Mouse (Mus musculus) kidney, adult 8-10 months (tissue): ENCODE results near the gene AU040320.

Source experiments
- DNase-seq, 2 experiments: peaks; one replicate each; pipeline ENCODE4 v3.0.0; 2022

AU040320 gene

DNA sequence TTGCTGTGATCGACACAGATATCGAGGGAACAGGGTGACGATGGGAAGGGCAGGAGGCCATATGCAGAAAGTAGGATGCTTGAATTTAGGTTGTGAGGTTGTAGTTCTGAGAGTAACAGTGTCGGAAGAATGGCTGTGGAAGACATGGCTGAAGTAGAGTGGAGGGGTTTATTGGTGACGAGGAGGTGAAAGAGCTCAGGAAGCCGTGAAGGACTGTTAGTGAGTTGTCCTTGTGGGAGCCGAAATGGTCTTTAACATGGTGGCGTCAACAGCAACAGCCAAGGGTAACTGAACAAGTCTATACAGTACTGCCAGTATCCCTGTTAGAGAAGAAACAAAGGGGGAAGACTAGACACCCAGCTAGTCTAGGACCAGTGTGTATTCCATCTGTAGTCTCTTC, 48.8 kb downstream of the AU040320 start:
- DNase-seq: no peak

DNA sequence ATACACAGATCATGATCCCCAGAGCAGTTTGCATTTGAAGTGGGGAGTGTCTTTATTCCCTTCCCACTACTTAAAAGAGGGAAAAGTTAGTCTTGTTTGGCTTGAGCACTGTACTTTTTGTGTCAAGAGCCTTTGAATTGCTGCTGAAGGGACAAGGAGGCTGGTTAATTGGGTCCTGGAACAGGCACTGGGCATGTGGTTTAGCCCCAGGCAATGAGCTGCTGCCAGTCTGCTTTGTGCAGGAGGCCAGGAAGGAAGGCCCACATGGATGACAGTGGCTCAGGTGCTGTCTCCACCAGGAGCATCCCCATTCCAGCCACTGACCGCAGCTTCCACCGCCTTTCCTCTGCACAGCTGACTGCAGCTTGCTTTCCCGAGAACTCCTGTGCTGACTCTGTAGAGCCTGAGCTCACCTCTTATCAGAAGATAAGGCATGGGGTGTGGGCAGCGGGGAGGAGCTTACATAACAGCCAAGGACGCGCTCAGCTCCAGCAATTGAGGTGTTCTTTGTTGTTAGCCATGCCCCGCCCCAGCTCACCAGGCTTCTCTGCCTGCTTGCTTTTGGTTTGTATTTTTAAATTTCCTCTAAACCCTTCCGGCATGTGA, 50.0 kb downstream of the AU040320 start:
- DNase-seq: peak in 1 of 2 experiments; percentile 17

DNA sequence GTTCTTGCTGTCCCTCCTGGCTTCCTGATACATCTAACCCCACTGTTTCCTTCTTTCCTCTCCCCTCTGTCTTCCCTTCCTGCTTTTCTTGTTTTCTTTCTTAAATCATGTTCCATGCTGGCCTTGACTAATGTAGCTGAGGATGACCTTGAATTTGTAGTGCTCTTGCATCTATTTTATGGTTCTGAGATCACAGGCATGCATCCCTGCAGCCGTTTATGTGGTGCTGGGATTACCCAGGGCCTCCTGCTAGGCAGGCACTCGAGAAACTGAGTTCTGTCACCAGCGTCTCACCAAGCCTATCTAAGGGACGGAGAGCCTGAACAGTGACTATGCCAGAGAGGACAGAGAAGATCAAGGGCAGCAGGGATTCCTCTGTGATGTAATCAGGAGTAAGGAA, 52.4 kb downstream of the AU040320 start:
- DNase-seq: no peak

DNA sequence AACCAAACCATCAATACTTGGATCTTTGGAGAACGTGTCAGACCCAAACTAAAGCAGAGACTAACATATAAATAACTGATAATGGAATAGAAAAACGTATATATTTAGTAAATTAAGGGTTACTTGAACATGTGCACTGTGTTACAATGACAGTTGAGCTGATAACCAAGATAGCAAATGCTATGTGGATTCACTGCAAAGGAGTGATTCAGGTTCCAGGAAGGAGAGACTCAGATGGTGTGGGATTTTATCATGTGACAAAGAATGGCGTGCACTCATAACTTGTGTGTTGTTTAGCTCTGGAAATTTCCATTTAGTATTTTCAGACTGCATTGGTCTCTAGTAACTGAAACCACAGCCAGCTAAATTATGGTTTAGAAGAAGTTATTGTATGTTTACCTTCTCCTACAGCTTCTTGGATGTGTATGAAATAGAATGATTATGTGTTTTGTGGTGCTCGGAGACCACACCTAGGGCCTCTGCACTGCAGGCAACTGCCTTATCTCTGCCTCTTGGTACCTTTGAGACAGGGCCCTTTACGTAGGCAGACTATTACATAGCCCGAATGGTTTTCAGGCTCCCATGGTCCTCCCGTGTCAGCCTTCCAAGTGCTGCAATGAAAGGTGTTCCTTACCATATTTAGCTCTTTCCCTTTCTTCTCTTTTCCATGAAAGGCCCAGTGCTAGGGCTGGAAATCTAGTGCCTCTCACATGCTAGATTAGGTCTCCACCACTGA, 53.5 kb downstream of the AU040320 start:
- DNase-seq: no peak

DNA sequence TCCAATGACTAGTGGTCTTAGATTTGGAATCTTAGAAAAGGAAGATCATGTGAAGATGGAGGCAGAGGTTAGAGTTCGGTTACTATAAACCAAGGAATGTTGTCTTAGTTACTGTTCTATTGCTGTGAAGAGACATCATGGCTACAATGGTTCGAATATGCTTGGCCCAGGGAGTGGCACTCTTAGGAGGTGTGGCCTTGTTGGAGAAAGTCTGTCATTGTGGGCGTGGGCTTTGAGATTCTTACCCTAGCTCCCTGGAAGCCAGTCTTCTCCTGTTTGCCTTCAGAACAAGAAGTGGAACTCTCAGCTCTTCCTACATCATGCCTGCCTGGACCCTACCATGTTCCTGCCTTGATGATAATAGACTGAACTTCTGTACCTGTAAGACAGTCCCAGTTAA, 57.2 kb downstream of the AU040320 start:
- DNase-seq: no peak

DNA sequence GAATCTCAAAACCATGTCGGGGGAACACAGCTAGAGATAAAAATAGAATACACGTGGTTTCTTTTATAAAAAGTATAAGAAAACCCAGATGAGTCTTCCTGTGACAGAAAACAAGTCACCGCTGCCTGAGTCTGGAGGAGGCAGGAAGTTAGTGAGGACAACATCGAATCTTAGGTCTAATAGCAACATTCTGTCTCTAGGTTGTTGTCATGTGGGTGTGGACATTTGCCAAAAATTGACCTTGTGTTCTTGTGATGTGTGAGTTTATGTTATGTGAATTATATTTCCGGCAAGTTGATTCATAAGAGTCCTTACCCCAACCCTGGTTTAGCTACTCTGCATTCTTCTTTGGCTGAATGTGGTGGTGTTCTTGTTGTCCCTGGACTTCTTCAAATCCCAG, 59.9 kb downstream of the AU040320 start:
- DNase-seq: no peak

DNA sequence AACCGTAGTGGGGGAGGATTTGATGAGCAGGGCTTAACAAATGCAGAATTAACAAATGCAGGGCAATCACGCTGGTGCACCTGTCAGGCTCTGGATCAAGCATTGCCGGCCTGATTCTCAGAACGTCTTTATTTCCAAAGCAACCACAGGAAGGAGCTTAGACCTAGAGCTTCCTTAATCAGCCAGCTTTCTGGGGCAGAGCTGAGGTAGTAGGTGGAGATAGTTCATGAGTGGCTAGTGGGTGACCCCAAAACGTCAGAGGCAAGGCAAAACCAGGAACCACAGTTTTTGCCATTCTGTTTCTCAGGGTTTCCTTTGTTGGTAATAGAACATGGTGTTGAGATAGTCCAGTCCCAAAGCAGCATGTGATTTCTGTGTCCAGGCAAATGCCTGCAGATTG, 61.5 kb downstream of the AU040320 start:
- DNase-seq: no peak

DNA sequence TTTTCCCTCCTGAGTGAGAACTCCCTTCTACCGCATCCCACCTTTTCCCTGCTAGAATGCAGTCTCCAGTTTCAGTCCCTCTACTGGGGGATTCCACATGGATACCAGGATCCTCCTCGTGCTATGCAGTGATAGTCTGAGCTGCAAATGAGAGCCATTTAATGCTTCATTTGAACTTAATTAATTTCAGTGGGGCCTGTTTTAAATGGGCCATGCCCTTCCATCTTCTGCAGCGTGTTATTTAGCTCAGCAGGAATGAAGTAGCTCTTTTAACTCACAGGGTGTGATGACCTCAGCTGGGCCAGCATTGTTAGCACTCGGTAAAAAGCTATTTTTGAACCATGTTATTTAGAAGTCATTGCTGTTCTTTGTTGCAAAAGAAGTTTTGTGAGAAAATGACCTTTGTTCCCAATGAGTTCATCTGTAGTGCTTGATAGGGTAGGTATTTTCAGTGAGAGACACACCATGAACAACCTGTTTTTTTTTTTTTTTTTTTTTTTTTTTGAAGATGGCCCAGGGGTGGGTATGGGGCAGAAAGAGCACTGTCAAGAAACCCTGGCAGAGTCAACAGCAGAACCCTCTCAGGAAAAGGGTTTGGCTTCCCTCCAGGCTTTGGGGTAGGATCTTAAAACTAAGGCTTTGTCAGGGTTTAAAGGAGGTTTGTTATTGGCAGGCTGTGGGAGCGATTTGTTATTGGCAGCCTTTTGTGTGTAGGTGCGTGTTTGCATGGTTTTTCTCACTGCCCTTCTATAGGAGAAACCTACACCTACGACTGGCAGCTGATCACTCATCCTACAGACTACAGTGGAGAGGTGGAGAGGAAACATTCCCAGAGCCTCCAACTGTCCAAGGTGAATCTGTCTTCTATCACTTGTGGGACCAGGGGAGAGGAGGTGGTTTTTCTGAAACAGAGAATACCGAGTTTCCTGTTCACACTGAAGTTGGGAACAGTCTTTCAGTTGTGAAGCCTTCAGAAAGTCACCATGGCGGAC, 69.8 kb downstream of the AU040320 start:
- no peak for DNase-seq

DNA sequence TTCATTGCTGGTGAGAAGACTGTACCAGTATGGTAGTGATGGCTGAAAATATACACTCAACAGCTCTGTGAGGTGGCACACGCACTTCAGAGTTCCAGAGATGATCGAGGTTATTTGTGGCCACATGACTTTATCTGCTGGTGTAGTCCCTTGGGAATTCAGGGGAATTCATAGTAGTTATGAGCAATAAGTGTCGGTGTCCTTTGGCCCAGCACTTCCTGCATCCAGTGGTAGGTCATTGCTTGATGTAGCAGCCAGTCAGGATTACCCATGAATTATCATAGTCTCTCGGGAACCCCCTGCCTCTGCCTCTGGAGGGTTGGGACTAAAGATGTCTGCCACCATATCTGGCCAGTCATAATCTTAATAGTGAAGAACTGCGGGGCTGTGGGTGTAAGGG, 70.6 kb downstream of the AU040320 start:
- no peak for DNase-seq

DNA sequence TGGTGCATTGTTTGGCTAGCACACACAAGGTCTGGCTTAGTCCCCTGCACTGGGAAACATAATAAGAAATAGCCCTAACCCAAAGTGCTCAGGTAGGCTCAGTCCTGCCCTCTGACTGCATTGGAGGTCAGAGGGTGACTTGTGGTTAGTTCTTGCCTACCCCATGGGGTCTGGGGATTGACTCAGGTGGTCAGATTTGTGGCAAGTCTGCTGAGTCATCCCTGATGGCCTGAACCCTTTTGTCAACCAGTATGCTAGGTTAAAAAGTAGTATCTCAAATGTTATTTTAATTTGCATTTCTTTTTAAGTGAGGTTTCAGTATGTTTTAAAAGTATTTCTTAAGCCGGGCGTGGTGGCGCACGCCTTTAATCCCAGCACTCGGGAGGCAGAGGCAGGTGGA, 77.8 kb downstream of the AU040320 start:
- no peak for DNase-seq

DNA sequence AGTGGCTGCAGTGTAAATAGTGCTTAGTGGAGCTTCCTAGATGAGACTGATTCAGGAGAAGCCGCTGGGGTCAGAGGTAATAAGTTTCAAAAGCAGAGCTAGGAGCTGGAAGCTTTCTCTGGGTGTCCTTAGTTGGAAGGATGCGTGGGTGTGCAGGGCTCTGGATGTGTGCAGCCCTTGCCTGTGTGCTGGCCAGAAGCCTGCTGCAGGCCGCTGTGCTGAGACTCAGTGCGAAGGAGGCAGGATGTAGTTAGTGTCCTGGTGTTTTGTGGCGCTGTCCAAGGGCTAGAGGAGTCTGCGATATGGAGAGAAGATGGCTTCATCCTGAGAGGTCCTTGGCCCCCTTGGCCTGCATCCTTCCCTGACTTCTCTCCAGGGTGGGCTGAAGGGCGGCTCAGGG, 85.5 kb downstream of the AU040320 start:
- no peak for DNase-seq

DNA sequence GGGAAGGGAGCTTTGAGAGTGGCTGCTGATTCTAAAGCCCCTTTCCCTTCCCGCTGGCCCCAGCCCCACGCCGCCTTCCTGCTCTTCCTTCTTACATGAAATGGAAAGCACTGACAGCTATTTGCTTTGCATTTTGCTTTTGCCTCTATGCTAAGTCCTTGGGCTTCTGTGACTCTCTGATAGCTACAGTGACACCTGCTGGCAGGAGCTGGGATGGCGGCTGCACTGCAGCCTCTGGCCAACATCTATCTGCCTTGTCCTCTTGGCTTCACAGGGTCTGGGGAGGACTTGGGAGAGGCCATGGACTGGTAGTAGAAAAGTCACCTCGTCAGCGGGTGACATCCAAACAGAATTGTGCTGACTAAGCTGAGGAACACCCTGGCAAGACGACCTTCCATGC, 86.5 kb downstream of the AU040320 start:
- peak; percentile 56 to 86 for DNase-seq

DNA sequence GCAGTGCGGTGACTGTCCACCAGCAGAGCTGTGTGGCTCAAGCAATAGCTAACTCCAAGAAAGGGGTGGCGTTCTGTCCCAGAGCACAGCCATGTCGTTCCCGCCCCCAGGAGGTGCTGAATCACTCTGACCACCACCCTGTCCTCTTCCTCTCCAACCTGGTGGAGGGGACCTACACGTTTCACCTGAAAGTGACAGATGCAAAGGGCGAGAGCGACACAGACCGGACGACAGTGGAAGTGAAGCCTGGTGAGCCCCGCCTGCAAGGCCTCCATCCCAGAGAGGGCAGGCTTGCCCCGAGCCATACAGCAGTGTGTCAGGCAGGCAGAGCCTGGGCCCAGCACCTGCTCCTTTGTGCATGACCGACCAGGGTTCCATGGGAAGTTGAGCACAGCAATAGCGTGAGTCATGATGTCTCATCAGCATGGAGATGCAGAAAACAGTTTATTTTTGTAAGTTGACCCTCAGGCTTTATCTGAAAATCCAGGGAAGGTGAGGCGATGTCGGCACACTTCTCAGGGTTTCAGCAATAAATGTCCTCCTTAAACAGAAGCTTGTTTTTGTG, 87.7 kb downstream of the AU040320 start:
- no peak for DNase-seq

DNA sequence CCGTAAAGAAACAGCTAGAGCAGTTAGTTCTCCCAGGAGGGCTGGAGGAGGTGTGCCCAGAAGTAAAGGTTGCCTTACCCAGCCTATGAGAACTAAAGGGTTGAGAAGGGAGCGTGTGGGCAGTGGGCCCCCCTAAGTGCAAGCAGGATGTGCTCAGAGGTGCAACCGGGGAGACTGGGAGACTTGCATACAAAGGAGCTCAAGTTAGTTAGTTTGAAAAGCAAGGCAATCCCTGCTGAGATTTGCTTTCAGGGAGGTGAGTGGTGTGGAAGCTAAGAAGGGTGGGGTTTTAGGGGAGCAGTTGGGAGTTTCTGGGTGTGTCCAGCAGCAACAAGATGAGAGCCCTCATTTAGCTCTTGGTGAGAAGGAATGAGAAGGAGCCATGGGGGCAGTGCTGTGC, 89.6 kb downstream of the AU040320 start:
- no peak for DNase-seq

DNA sequence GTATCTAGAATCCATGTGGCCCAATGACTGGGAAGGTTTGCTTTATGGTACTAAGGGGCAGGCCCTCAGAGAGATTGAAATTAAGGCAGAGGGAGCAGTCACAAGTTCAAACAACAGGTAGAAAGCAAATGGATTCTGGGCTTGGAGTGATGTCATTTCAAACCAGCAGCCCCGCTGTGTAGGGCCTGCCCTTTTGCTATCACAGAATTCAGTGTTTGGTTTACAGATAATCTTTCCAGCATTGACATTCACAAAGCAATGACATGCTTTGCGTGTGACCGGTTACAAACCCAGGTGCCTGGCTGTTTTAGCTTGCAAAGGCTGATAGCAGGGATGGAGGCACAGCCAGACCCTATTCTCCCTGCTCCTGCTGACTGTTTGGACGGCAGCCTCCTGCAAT, 92.3 kb downstream of the AU040320 start:
- no peak for DNase-seq

DNA sequence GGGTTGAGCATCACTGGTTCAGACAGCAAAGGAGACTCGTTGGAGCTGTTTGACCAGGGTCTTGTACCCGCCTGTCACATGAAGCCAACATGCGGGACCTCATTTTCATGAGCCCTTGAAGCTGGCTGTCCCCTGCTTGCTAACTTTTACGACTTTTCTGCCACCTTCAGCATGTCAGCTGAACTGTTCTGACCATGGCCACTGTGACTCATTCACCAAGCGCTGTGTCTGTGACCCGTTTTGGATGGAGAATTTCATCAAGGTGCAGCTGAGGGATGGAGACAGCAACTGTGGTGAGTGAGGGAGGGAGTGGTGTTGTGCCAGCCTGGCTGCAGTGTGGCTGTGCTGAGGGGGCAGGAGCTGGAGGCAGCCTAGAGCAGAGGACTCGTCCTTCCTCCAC, 93.6 kb downstream of the AU040320 start:
- no peak for DNase-seq

DNA sequence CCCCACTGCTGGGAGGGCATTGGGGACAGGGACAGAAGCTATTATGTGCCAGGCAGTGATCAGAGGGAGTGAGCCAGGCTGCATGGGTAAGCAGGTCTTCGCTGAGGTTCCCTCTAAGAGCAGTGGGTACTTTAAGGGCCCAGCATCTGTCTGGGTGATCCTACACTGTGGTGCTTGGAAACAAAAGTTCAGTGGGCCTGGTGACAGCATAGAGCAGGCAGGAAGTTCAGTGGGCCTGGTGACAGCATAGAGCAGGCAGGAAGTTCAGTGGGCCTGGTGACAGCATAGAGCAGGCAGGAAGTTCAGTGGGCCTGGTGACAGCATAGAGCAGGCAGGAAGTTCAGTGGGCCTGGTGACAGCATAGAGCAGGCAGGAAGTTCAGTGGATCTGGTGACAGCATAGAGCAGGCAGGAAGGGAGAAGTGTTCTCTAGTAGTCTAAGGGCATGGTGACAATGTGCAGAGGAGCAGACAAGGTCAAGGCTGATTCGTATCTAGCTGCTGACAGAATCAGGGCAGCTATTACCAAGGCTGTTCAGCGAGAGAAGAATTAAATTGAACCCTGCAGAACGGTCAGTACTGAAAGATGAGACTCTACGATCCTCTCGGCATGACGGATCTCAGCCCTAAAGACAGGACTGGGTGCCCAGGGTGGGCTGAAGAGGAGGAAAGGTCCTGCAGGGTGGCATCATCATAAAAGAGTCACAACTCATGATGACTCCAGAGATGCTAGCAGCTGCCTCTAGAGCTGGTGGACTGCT, 96.9 kb downstream of the AU040320 start:
- DNase-seq: no peak

DNA sequence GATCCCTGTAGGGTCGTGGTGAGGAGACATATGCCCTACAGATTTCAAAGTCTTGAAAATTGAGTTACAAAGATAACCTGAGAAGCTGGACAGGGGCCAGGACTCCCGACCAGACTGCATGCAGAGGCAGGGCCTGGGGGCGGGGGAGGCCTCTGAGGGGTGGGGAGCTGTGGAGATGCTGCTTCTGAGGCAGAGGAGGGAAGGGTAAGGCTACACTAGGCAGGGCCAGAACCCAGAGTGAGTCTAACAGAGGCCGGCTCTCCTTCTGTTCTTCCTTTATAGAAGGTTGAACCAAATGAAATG, 97.4 kb downstream of the AU040320 start:
- DNase-seq: no peak

DNA sequence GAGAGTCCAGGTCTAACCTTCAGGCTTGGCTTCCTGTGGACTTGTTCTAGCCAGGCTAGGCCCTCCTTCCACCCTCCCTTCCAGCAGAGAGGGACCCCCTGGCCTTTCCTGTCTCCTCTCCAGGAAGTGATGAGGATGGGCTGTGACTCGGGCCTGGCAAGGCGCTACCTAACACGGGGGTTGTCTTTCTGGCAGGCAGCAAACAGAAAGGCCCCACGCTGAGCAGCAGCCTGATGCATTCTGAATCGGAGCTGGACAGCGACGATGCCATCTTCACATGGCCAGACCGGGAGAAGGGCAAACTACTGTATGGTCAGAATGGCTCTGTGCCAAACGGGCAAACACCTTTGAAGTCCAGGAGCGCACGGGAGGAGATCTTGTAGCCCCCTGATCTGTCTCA, 99.6 kb downstream of the AU040320 start:
- no peak for DNase-seq

DNA sequence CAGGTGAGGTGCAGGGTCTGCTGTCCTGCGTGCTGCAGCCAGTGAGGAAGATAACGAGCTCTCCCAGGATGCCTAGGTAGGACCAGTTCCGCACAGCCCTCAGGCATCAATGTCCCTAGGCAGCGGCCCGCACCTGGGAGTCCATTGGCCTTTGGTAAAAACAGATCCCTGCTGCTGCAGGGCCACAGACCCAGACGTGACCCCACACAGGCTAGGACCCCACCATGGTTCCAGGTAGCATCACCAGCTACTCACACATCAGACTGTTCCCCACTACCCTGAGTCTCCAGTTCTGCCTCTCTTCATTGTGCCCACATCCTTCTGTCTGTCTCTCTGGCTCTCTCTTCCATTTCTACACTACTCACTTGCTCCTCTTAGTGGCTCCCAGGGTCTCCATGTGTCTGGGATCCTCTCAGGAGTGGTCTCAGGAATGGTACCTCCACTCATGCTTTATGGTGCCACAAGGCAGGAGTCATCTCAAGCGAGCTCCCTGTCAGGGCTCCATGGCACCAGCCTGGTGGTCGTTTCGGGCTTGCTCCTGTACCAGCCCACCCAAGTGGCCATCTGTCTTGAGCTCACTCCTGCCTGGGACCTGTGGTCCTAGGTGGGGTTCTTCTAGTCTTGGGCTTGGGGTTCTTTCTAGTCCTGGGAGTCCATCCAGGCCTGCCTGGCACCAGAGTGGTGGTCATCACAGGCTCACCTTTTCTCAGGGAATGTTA, 107.1 kb downstream of the AU040320 start:
- no peak for DNase-seq

DNA sequence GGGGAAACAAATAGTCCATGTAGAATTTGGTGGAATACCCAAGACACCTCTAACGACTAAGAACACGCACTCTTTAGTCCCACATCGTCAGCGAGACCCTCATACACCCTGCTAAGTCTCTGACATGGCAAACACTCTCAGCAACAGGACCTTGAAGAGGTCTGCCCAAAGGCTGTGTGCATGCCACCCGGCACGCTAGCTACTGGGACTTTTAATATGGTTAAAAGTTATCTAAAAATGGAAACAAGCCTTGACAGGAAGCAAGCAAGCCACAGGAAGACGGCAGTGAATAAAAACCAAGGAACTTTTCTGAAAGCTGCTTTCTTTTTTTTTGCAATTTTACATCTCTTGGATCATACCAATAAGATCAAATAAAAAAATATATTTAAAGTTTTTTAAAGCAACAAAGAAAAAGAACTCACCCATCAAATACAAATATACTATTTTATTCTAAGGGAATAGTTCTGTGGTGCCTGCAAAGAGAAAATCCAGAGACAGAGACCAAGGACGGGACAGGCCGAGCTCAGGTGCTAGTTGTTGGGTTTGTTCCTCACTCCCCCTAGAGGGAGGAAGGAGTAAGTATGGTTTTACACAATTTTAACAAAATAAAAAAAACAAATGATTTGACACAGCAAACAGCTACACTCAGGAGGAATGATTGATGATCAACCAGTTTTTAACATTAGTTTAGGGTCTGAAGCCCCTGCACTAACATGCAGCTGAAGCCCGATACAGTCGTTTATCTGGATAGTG, 108.3 kb downstream of the AU040320 start:
- no peak for DNase-seq
